7 mouse cellular contexts compared by ENCODE assay signal in genomic region chr10:80259861-80260641, GRCm38 (mm10). TPM values are rescaled to one million over a fixed set of nuclear protein-coding genes. Genes with fewer than 3 reads are reported as not detected.
DNase-seq lines count a peak whose midpoint lies in the region; ATAC-seq and TF ChIP-seq lines count a peak whose summit lies in the region.

No protein-coding gene starts in this region.

- peak overlapping the region; percentile 44 for H3K4me3 ChIP-seq in midbrain, embryonic 12.5 days
- H3K4me3 ChIP-seq in stomach, postnatal 0 days (ENCODE audit: low read depth, low read length): peak overlapping the region; percentile 48

- TF ChIP-seq CTCF in stomach, postnatal 0 days (IDR thresholded peaks at IDR 0.05; ENCODE audit: low read depth): no peak

- TF ChIP-seq EP300 in stomach, postnatal 0 days (optimal IDR thresholded peaks at IDR 0.05): no peak

- ATAC-seq in midbrain, embryonic 12.5 days (ENCODE audit: low FRiP score, low read depth): no peak
- no peak for ATAC-seq in stomach, postnatal 0 days (ENCODE audit: low FRiP score, low TSS enrichment)

- intact Hi-C loops in left cerebral cortex, postnatal 10 days (cut with DNase I): no loop called here

- H3K4me1 ChIP-seq in midbrain, embryonic 12.5 days: peaks cover 39% of the 10 kb centered on the region
- H3K4me1 ChIP-seq in stomach, postnatal 0 days (replicated peaks; ENCODE audit: control insufficient read depth, insufficient read depth): peaks cover 7% of the 10 kb centered on the region; the same call in 1 of the 2 replicates

- H3K27me3 ChIP-seq in midbrain, embryonic 12.5 days: no peaks in the 10 kb centered on the region; the same call in 1 of the 2 replicates
- no peaks in the 10 kb centered on the region for H3K27me3 ChIP-seq in stomach, postnatal 0 days (ENCODE audit: control insufficient read depth, insufficient read depth, low read length)

- H3K27ac ChIP-seq in midbrain, embryonic 12.5 days (replicated peaks): peak overlapping the region; percentile 91
- H3K27ac ChIP-seq in stomach, postnatal 0 days (replicated peaks): peak overlapping the region; percentile 98

- peak overlapping the region; percentile 66 for H3K9ac ChIP-seq in midbrain, embryonic 12.5 days (replicated peaks)
- H3K9ac ChIP-seq in stomach, postnatal 0 days (ENCODE audit: low read length): peak overlapping the region; percentile 59

- H3K4me2 ChIP-seq in midbrain, embryonic 12.5 days (replicated peaks): peak overlapping the region; percentile 84
- peak overlapping the region; percentile 85 for H3K4me2 ChIP-seq in stomach, postnatal 0 days (replicated peaks; ENCODE audit: low read depth)

- 2% methylated on average over 19 of the region's 19 CpGs for WGBS in midbrain, embryonic 12.5 days
- 10% methylated on average over 19 of the region's 19 CpGs for whole genome bisulfite sequencing in stomach, postnatal 0 days

- no peaks in the 10 kb centered on the region for H3K9me3 ChIP-seq in midbrain, embryonic 12.5 days
- H3K9me3 ChIP-seq in stomach, postnatal 0 days (ENCODE audit: control insufficient read depth, low read length): no peaks in the 10 kb centered on the region

- peaks cover 40% of the 10 kb centered on the region for H3K36me3 ChIP-seq in midbrain, embryonic 12.5 days
- peaks cover 19% of the 10 kb centered on the region for H3K36me3 ChIP-seq in stomach, postnatal 0 days (ENCODE audit: control insufficient read depth, insufficient read depth, low read length)

- peak; percentile 91 for DNase-seq in adrenal gland, adult 2 months
- DNase-seq in cerebellum, postnatal 10 days: peak; percentile 95 to 96
- peak; percentile 60 to 72 for DNase-seq in frontal cortex, postnatal 36 days (ENCODE audit: low spot score in 2 of 2)
- DNase-seq in induced T-regulatory cell, adult 2 months (ENCODE audit: low read depth): peak; percentile 14
- DNase-seq in left cerebral cortex, postnatal 10 days (ENCODE audit: extremely low spot score in 1 of 2, low spot score in 2 of 2): peak; percentile 59 to 86
- no peak for DNase-seq in stomach, postnatal 0 days (ENCODE audit: low spot score)

RNA-seq across cellular contexts. Expression of gene Gamt, which starts 0.8 kb away (rescaled TPM):
- 100 to 1,000 TPM; 246 to 281 TPM for total RNA-seq in adrenal gland, adult 2 months (2021)
- polyA plus RNA-seq in adrenal gland, adult 2 months (2012; rRNA removed): 820 and 833 TPM in 2 replicates
- 10 to 100 TPM; 25.9 to 26.0 TPM for total RNA-seq in left cerebral cortex, postnatal 10 days (2021)
- polyA plus RNA-seq in midbrain, embryonic 12.5 days (2016; fragmentation: Nextera tagmentation; extraction: Ambion mirVana): 28.1 and 29.5 TPM in 2 replicates
- polyA plus RNA-seq in stomach, postnatal 0 days (2015; fragmentation: Nextera tagmentation; extraction: Ambion mirVana): 16.3 and 17.4 TPM in 2 replicates

RNA-seq across cellular contexts. Expression of gene Dazap1, which starts 1.2 kb away (rescaled TPM):
- 100 to 1,000 TPM in 1 of 2 experiments, 10 to 100 TPM in 1; 72.1 to 101 TPM for total RNA-seq in adrenal gland, adult 2 months (2021)
- polyA plus RNA-seq in adrenal gland, adult 2 months (2012; rRNA removed): 102 and 119 TPM in 2 replicates
- total RNA-seq in left cerebral cortex, postnatal 10 days (2021): 10 to 100 TPM; 95.2 to 98.6 TPM
- polyA plus RNA-seq in midbrain, embryonic 12.5 days (2016; fragmentation: Nextera tagmentation; extraction: Ambion mirVana): 61.2 and 71.3 TPM in 2 replicates
- 27.4 and 28.4 TPM in 2 replicates for polyA plus RNA-seq in stomach, postnatal 0 days (2015; fragmentation: Nextera tagmentation; extraction: Ambion mirVana)

RNA-seq across cellular contexts. Expression of gene Ndufs7, which starts 11.1 kb away (rescaled TPM):
- 100 to 1,000 TPM; 295 to 337 TPM for total RNA-seq in adrenal gland, adult 2 months (2021)
- polyA plus RNA-seq in adrenal gland, adult 2 months (2012; rRNA removed): 1,122 and 1,204 TPM in 2 replicates
- total RNA-seq in left cerebral cortex, postnatal 10 days (2021): 100 to 1,000 TPM; 142 to 161 TPM
- 205 and 213 TPM in 2 replicates for polyA plus RNA-seq in midbrain, embryonic 12.5 days (2016; fragmentation: Nextera tagmentation; extraction: Ambion mirVana)
- 400 and 403 TPM in 2 replicates for polyA plus RNA-seq in stomach, postnatal 0 days (2015; fragmentation: Nextera tagmentation; extraction: Ambion mirVana)

RNA-seq across cellular contexts. Expression of gene Rps15, which starts 32.2 kb away (rescaled TPM):
- 1,000 to 10,000 TPM; 1,320 to 1,332 TPM for total RNA-seq in adrenal gland, adult 2 months (2021)
- 1,020 and 1,031 TPM in 2 replicates for polyA plus RNA-seq in adrenal gland, adult 2 months (2012; rRNA removed)
- total RNA-seq in left cerebral cortex, postnatal 10 days (2021): 100 to 1,000 TPM; 784 to 803 TPM
- polyA plus RNA-seq in midbrain, embryonic 12.5 days (2016; fragmentation: Nextera tagmentation; extraction: Ambion mirVana): 671 and 694 TPM in 2 replicates
- polyA plus RNA-seq in stomach, postnatal 0 days (2015; fragmentation: Nextera tagmentation; extraction: Ambion mirVana): 766 and 821 TPM in 2 replicates

RNA-seq across cellular contexts. Expression of gene Mum1, which starts 33.8 kb away (rescaled TPM):
- 10 to 100 TPM; 13.5 to 24.4 TPM for total RNA-seq in adrenal gland, adult 2 months (2021)
- 23.0 and 24.6 TPM in 2 replicates for polyA plus RNA-seq in adrenal gland, adult 2 months (2012; rRNA removed)
- total RNA-seq in left cerebral cortex, postnatal 10 days (2021): 10 to 100 TPM; 43.5 to 45.3 TPM
- 151 and 195 TPM in 2 replicates for polyA plus RNA-seq in midbrain, embryonic 12.5 days (2016; fragmentation: Nextera tagmentation; extraction: Ambion mirVana)
- 23.1 and 23.9 TPM in 2 replicates for polyA plus RNA-seq in stomach, postnatal 0 days (2015; fragmentation: Nextera tagmentation; extraction: Ambion mirVana)

Comparison
In these comparisons a context has a peak if more than half of its experiments do, and no peak if none do; other contexts are left out.
1. RNA of gene Gamt, which starts 0.8 kb away (polyA plus RNA-seq): 820 to 833 TPM in adrenal gland, adult 2 months; 28.1 to 29.5 TPM in midbrain, embryonic 12.5 days and 16.3 to 17.4 TPM in stomach, postnatal 0 days; every median in the first group is over 10 times any median in the second.